Mouse (Mus musculus) heart, adult 2 months (tissue): ENCODE measurements around the gene Epx. TPM values are rescaled to one million over a fixed set of nuclear protein-coding genes. Genes with fewer than 3 reads are reported as not detected.
A peak's percentile ranks its signal among the peaks of the same experiment; 100 is the strongest.

Source experiments
- DNase-seq, 2 experiments: peaks; one replicate each; pipeline ENCODE4 v3.0.0; 2021
- H3K27ac ChIP-seq: fragments of 200-600 bp; 2 replicates; pipeline ENCODE4 v1.8.1; 2022
- H3K27me3 ChIP-seq: fragments of 200-500 bp; 2 replicates; pipeline ENCODE4 v1.6.1; 2012; ENCODE audit warnings: mild to moderate bottlenecking, low read length, inconsistent platforms, mixed read lengths; ENCODE audit not compliant: control insufficient read depth, insufficient read depth
- H3K36me3 ChIP-seq: fragments of 200-500 bp; 2 replicates; pipeline ENCODE4 v1.6.1; 2012; ENCODE audit warnings: low read length, inconsistent platforms; ENCODE audit not compliant: control insufficient read depth, insufficient read depth
- H3K4me1 ChIP-seq: fragments of 200-500 bp; 2 replicates; pipeline ENCODE4 v1.6.1; 2011; ENCODE audit warnings: low read length; ENCODE audit not compliant: control insufficient read depth, insufficient read depth
- H3K4me3 ChIP-seq: fragments of 200-600 bp; 2 replicates; pipeline ENCODE4 v1.8.1; 2022
- H3K79me2 ChIP-seq: fragments of 200-500 bp; replicated peaks from 2 replicates; pipeline ENCODE4 v1.6.1; 2012; ENCODE audit warnings: mild to moderate bottlenecking, inconsistent platforms, low read length, moderate library complexity, mixed read lengths; ENCODE audit not compliant: control insufficient read depth, insufficient read depth
- H3K9ac ChIP-seq: fragments of 200-500 bp; 2 replicates; pipeline ENCODE4 v1.6.1; 2012; ENCODE audit warnings: low read depth, mild to moderate bottlenecking, control low read depth, inconsistent platforms, low read length, mixed read lengths
- CTCF ChIP-seq: fragments of 200-600 bp; IDR thresholded peaks from 2 replicates; pipeline ENCODE4 v1.8.1; 2022; ENCODE audit warnings: antibody characterized with exemption, mild to moderate bottlenecking, moderate library complexity
- EP300 ChIP-seq: fragments of 200-500 bp; IDR thresholded peaks from 2 replicates; pipeline ENCODE4 v1.6.1; 2011; ENCODE audit warnings: low read depth, low read length, control low read depth; ENCODE audit not compliant: insufficient read depth
- POLR2A ChIP-seq: fragments of 200-500 bp; IDR thresholded peaks from 2 replicates; pipeline ENCODE4 v1.6.1; 2011; ENCODE audit warnings: mild to moderate bottlenecking, low read depth, low read length, control low read depth; ENCODE audit not compliant: insufficient read depth
- WGBS: fragments of 180-500 bp; shearing (Covaris S2); methylation state at CpG from one replicate; pipeline ENCODE4 v1.1.7; 2018; 5-methylcytosine and 5-hydroxymethylcytosine counted together
- intact Hi-C: fragments of 180-260 bp; cut with DNase I; formaldehyde crosslinking; loops from one replicate; pipeline ENCODE4 v1.15.1; 2025
- polyA plus RNA-seq: library from polyadenylated mRNA; depleted of rRNA; stranded (reverse); fragments of >200 nt; gene quantifications from 2 replicates; pipeline ENCODE4 v1.2.3, GENCODE M21; 2012
- total RNA-seq, 2 experiments: library from RNA; stranded (reverse); gene quantifications; 2 replicates each; pipeline ENCODE4 v1.2.3; 2021

Gene Epx
- total and polyA plus RNA-seq, 3 experiments = not detected

GRCm38 (mm10) chr11:87892168-87892567 is 16.8 kb upstream of the Epx start, which contains the start of gene Olfr462:
TSS of gene Olfr462 (minus strand) at chr11:87892268.
- intact Hi-C loops = no loop called here
- no peaks in the 10 kb centered on the region for H3K79me2 ChIP-seq
- no peak for DNase-seq
- H3K4me1 ChIP-seq = no peaks in the 10 kb centered on the region
- no peak for TF ChIP-seq EP300
- no peak for TF ChIP-seq CTCF
- TF ChIP-seq POLR2A = no peak
- 82% methylated on average over 6 of the region's 6 CpGs for WGBS
- H3K9ac ChIP-seq = no peak within 1 kb of the TSS
- H3K36me3 ChIP-seq = no peaks in the 10 kb centered on the region
- peaks cover 2% of the 10 kb centered on the region; the same call in 1 of the 2 replicates for H3K27me3 ChIP-seq
- H3K4me3 ChIP-seq = no peak within 1 kb of the TSS
- no peak within 1 kb of the TSS for H3K27ac ChIP-seq

DNA sequence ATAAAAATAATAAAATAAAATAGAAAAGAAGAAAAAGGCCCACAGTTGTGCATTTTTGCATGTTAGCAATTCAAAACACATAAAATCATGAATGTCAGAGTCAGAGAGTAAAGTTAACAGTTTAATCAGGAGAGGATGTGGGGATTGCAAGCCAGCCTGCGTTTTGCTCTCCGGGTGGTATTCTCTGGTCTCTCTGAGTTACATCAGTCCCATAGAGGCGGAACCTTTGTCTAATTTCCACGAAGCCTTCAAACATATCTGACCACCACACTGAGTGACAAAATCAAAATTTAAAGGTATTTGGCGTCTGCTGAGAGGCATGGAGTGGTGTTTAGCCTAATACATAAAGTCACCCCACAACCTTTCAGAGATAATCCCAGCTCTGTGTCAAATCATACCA is 9.5 kb upstream of the Epx start:
- DNase-seq = no peak
- H3K27me3 ChIP-seq = no peaks in the 10 kb centered on the region; the same call in 1 of the 2 replicates
- H3K9ac ChIP-seq = no peak overlapping the region
- intact Hi-C loops = no loop called here
- TF ChIP-seq EP300 (no peak), CTCF (no peak), POLR2A (no peak)
- 73% methylated on average over 5 of the region's 5 CpGs for WGBS
- no peak overlapping the region for H3K4me3 ChIP-seq
- H3K4me1 ChIP-seq = no peaks in the 10 kb centered on the region
- H3K36me3 ChIP-seq = no peaks in the 10 kb centered on the region
- H3K27ac ChIP-seq = no peak overlapping the region
- H3K79me2 ChIP-seq = no peaks in the 10 kb centered on the region

GRCm38 (mm10) chr11:87883493-87883892 is 8.2 kb upstream of the Epx start:
- no peak overlapping the region for H3K4me3 ChIP-seq
- TF ChIP-seq CTCF (peak; percentile 68), EP300 (no peak)
- H3K27me3 ChIP-seq = no peaks in the 10 kb centered on the region; the same call in 1 of the 2 replicates
- no peaks in the 10 kb centered on the region for H3K79me2 ChIP-seq
- no peak for DNase-seq
- 37% methylated on average over 5 of the region's 5 CpGs for WGBS
- intact Hi-C loops = no loop called here
- no peaks in the 10 kb centered on the region for H3K36me3 ChIP-seq
- H3K27ac ChIP-seq = no peak overlapping the region
- H3K9ac ChIP-seq = no peak overlapping the region
- H3K4me1 ChIP-seq = no peaks in the 10 kb centered on the region

- H3K79me2 ChIP-seq = no peaks in the 10 kb centered on the region
- DNase-seq = no peak
- H3K27me3 ChIP-seq = no peaks in the 10 kb centered on the region
- no peaks in the 10 kb centered on the region for H3K4me1 ChIP-seq
- intact Hi-C loops = no loop called here
- no peaks in the 10 kb centered on the region for H3K36me3 ChIP-seq
- TF ChIP-seq CTCF = no peak
- no peak for TF ChIP-seq EP300
- TF ChIP-seq POLR2A = no peak
- H3K4me3 ChIP-seq = no peak overlapping the region
- WGBS = 55% methylated on average over 4 of the region's 4 CpGs
- no peak overlapping the region for H3K27ac ChIP-seq
- no peak overlapping the region for H3K9ac ChIP-seq
Observed at GRCm38 (mm10) chr11:87881714-87882113, 6.4 kb upstream of the Epx start.

DNA sequence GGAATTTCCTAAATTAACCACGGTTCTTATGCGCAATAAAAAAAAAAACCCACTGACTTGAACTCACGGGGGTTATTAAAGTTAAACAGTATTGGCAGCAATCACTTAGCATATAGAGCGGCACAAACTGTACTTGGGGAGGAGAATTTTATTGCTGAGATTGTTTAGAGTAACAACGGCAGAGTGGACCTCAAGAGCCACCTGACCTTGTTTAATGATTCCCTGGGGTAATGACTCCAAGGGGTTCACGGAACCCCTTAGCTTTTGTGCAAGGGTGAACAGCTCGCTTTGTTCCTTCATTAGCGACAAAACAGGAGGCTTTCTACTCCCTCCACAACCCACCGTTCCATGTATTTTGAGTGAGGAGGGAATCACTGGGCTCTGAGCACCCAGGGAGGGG is 4.5 kb upstream of the Epx start:
- WGBS = 84% methylated on average over 9 of the region's 9 CpGs
- Histone ChIP-seq H3K27ac (no peak overlapping the region), H3K36me3 (no peaks in the 10 kb centered on the region), H3K9ac (no peak overlapping the region), H3K27me3 (no peaks in the 10 kb centered on the region), H3K79me2 (no peaks in the 10 kb centered on the region), H3K4me3 (no peak overlapping the region), H3K4me1 (no peaks in the 10 kb centered on the region)
- DNase-seq = no peak
- no peak for TF ChIP-seq EP300
- intact Hi-C loops = no loop called here

- Histone ChIP-seq H3K9ac (no peak overlapping the region), H3K27ac (no peak overlapping the region), H3K27me3 (no peaks in the 10 kb centered on the region), H3K4me1 (no peaks in the 10 kb centered on the region), H3K79me2 (no peaks in the 10 kb centered on the region), H3K4me3 (no peak overlapping the region), H3K36me3 (no peaks in the 10 kb centered on the region)
- TF ChIP-seq EP300 (no peak), CTCF (no peak), POLR2A (no peak)
- 31% methylated on average over 8 of the region's 8 CpGs for WGBS
- intact Hi-C loops = no loop called here
- no peak for DNase-seq
Observed at GRCm38 (mm10) chr11:87871766-87872165, 3.6 kb downstream of the Epx start.

DNA sequence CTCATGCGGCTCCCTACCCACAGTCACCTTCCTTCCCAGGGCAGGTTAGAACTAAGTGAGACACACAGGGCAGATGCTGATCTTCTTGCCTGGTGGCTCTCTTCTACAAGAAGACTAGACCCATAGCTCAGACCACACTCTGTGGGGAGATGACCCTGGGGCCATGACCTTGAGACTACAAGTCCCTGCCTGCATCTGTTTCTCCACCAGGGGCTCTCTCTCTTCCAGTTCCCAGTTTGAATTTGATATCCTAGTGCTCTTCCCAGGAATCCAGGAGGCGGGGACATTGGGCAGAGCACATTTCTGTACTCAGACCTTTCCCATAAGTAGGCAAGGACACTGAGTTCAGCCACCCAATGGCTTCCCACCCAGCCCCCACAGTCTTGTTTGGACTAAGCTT is 5.2 kb downstream of the Epx start:
- Histone ChIP-seq H3K4me3 (no peak overlapping the region), H3K36me3 (no peaks in the 10 kb centered on the region), H3K27ac (no peak overlapping the region), H3K4me1 (no peaks in the 10 kb centered on the region), H3K27me3 (no peaks in the 10 kb centered on the region), H3K79me2 (no peaks in the 10 kb centered on the region), H3K9ac (no peak overlapping the region)
- TF ChIP-seq CTCF (no peak), POLR2A (no peak), EP300 (no peak)
- no peak for DNase-seq
- WGBS = 82% methylated on average over 2 of the region's 2 CpGs
- intact Hi-C loops = no loop called here
